Mouse (Mus musculus): ENCODE measurements around the gene Rin3. TPM values are rescaled to one million over a fixed set of nuclear protein-coding genes. Genes with fewer than 3 reads are reported as not detected.

Rin3 gene
- polyA plus RNA-seq, 1 experiment from 2014 or later: 3.5 TPM

DNA sequence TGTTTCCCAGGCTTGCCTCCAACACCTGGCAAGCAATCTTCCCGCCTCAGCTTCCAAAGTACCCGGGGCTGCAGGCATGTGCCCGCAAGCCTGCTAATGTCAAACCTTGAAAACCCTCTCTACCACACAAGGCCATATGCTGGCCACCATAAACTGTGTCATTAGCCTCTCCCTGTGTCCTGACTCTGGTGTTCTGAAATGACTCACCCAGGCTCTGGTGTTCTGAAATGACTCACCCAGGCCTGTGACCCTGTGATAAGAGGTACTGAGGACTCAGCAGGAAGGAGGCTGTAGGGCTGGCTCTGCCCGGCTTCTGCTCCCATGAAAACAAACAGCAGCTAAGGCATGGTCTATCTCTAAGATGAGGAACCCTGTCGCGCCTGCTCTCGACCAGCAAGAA, 143.4 kb downstream of the Rin3 start:
- no peaks in the 10 kb centered on the region for H3K9me3 ChIP-seq (ENCODE audit: control insufficient read depth, low read length)
- no peaks in the 10 kb centered on the region for H3K4me1 ChIP-seq (ENCODE audit: control insufficient read depth, insufficient read depth, low read length)
- no peak for ATAC-seq (ENCODE audit: low FRiP score, low TSS enrichment)
- H3K4me3 ChIP-seq (replicated peaks; ENCODE audit: low read depth, low read length): no peak overlapping the region
- no peak for DNase-seq
- H3K4me2 ChIP-seq (ENCODE audit: low read length): no peak overlapping the region
- H3K27ac ChIP-seq (replicated peaks; ENCODE audit: low read depth, low read length): no peak overlapping the region
- H3K27me3 ChIP-seq (ENCODE audit: control insufficient read depth, insufficient read depth, low read length): no peaks in the 10 kb centered on the region
- WGBS: 95% methylated on average over 7 of the region's 7 CpGs
- H3K36me3 ChIP-seq (ENCODE audit: control insufficient read depth, insufficient read depth, low read length): peaks cover 7% of the 10 kb centered on the region; the same call in 1 of the 2 replicates
- no peak overlapping the region for H3K9ac ChIP-seq (replicated peaks; ENCODE audit: low read length)

DNA sequence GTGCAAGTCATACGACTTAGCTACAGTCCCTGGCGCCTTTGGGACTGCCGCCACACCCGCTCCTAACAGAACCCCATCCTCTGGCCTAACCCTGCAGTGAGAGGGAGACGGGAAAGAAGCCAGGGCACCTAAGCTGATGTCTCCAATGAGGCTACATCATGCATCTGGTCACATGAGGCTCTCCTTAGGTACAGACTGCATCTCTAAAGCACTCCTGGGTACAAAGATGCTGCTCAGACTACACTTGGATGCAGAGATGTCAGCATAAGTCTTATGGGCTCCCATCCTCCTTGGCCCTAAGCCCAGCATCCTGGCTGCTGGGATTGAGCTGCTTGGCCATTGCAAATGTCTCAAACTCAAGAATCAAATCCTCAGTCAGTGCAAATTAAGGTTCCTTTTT, 146.8 kb downstream of the Rin3 start:
- no peaks in the 10 kb centered on the region for H3K36me3 ChIP-seq (ENCODE audit: control insufficient read depth, insufficient read depth, low read length)
- H3K4me3 ChIP-seq (replicated peaks; ENCODE audit: low read depth, low read length): no peak overlapping the region
- H3K9ac ChIP-seq (replicated peaks; ENCODE audit: low read length): no peak overlapping the region
- H3K4me2 ChIP-seq (ENCODE audit: low read length): no peak overlapping the region
- H3K4me1 ChIP-seq (ENCODE audit: control insufficient read depth, insufficient read depth, low read length): no peaks in the 10 kb centered on the region
- H3K27me3 ChIP-seq (ENCODE audit: control insufficient read depth, insufficient read depth, low read length): no peaks in the 10 kb centered on the region
- H3K9me3 ChIP-seq (ENCODE audit: control insufficient read depth, low read length): no peaks in the 10 kb centered on the region
- ATAC-seq (ENCODE audit: low FRiP score, low TSS enrichment) (no peak), DNase-seq (no peak)
- H3K27ac ChIP-seq (replicated peaks; ENCODE audit: low read depth, low read length): no peak overlapping the region
- 95% methylated on average over 5 of the region's 5 CpGs for WGBS

DNA sequence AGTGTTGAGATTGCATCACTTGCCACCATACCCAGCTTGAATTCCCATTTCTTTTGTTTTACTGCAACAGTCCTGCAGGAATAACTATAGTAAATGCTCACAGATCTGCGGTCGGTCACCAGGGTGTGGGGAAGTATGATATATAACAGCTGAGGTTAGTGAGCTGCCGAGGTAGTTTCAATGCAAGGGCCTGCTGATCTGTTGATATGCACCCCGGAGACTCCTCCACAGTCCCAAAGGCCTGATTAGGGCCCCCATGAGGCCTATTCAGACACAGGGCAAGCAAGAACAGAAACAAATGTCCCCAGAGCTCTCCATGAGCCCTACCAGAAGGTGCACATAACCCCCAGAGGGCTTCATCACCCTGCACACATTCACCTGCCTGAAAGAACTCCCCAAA, 147.4 kb downstream of the Rin3 start:
- H3K9me3 ChIP-seq (ENCODE audit: control insufficient read depth, low read length): no peaks in the 10 kb centered on the region
- 90% methylated on average over 4 of the region's 4 CpGs for WGBS
- H3K9ac ChIP-seq (replicated peaks; ENCODE audit: low read length): no peak overlapping the region
- ATAC-seq (ENCODE audit: low FRiP score, low TSS enrichment): no peak
- DNase-seq: no peak
- no peak overlapping the region for H3K4me2 ChIP-seq (ENCODE audit: low read length)
- H3K36me3 ChIP-seq (ENCODE audit: control insufficient read depth, insufficient read depth, low read length): no peaks in the 10 kb centered on the region
- H3K27me3 ChIP-seq (ENCODE audit: control insufficient read depth, insufficient read depth, low read length): no peaks in the 10 kb centered on the region
- H3K4me3 ChIP-seq (replicated peaks; ENCODE audit: low read depth, low read length): no peak overlapping the region
- no peaks in the 10 kb centered on the region for H3K4me1 ChIP-seq (ENCODE audit: control insufficient read depth, insufficient read depth, low read length)
- H3K27ac ChIP-seq (replicated peaks; ENCODE audit: low read depth, low read length): no peak overlapping the region

DNA sequence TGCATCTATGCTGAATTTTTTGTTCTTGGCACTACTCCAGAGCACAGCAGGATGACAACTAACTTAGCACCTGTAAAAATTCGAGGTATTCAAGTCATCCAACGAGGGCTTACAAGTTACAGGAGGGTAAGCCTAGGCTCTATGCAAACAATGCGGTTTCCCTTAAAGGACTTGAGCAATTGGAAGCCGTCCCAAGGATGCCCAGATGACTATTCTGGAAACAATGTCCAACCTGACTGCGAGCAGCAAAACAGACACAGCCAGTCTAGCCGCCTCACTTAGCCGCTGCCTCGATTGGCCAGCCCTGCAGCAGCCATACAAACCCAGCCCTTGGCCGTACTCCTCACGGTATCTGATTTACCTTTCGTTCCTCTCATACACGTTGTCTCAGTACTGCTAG, 149.4 kb downstream of the Rin3 start:
- Histone ChIP-seq H3K4me3 (replicated peaks; ENCODE audit: low read depth, low read length) (no peak overlapping the region), H3K9me3 (ENCODE audit: control insufficient read depth, low read length) (no peaks in the 10 kb centered on the region), H3K4me2 (ENCODE audit: low read length) (no peak overlapping the region), H3K9ac (replicated peaks; ENCODE audit: low read length) (no peak overlapping the region), H3K36me3 (ENCODE audit: control insufficient read depth, insufficient read depth, low read length) (no peaks in the 10 kb centered on the region), H3K27ac (replicated peaks; ENCODE audit: low read depth, low read length) (no peak overlapping the region), H3K4me1 (ENCODE audit: control insufficient read depth, insufficient read depth, low read length) (no peaks in the 10 kb centered on the region), H3K27me3 (ENCODE audit: control insufficient read depth, insufficient read depth, low read length) (no peaks in the 10 kb centered on the region)
- no peak for ATAC-seq (ENCODE audit: low FRiP score, low TSS enrichment)
- DNase-seq: no peak
- 88% methylated on average over 12 of the region's 12 CpGs for WGBS

DNA sequence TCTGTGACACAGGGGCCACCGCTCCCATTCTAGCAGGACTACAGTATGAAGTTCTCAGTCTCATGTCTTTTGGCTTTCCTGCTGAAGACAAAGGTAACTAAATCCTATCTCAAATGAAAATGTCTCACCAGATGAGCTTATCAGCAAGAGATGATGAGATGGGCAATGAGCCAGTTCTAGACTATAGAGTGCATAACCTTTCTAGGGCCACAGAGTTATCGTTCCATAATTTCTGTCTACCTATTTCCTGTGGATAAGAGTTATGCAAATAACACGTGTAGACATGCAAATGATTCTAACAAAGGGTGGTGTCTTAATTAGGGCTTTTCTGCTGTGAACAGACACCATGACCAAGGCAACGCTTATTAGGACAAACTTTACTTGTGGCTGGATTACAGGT, 151.3 kb downstream of the Rin3 start:
- 90% methylated on average over 4 of the region's 4 CpGs for WGBS
- H3K4me2 ChIP-seq (ENCODE audit: low read length): no peak overlapping the region
- no peaks in the 10 kb centered on the region for H3K36me3 ChIP-seq (ENCODE audit: control insufficient read depth, insufficient read depth, low read length)
- no peak overlapping the region for H3K9ac ChIP-seq (replicated peaks; ENCODE audit: low read length)
- no peaks in the 10 kb centered on the region for H3K9me3 ChIP-seq (ENCODE audit: control insufficient read depth, low read length)
- peaks cover 14% of the 10 kb centered on the region for H3K4me1 ChIP-seq (ENCODE audit: control insufficient read depth, insufficient read depth, low read length)
- DNase-seq: no peak
- ATAC-seq (ENCODE audit: low FRiP score, low TSS enrichment): no peak
- H3K27ac ChIP-seq (replicated peaks; ENCODE audit: low read depth, low read length): no peak overlapping the region
- H3K4me3 ChIP-seq (replicated peaks; ENCODE audit: low read depth, low read length): no peak overlapping the region
- no peaks in the 10 kb centered on the region for H3K27me3 ChIP-seq (ENCODE audit: control insufficient read depth, insufficient read depth, low read length)

DNA sequence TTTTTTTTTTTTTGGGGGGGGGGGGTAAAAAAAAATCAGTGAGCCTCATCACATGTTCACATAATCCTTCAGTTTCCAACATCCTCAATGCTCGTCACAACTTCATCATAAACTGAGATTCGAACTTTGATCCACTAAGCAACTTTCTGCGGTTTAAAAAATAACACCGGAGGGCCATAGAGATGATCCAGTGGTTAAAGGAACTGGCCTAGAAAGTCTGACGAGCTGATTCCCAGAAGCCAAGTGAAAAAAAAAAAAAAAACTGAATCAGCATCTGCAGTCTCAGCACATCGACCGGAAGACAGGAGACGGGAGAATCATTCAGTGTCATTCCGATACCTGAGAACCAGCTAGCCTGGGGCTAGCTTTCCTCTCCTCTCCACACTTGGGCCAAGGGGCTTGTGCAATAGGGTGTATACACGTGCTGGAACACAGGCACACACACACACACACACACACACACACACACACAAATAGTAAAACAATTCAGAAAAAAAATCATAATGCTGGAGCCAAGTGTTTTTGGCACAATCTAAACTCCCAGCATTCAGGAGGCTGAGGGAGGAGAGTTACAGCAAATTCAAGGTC, 154.2 kb downstream of the Rin3 start:
- H3K4me2 ChIP-seq (ENCODE audit: low read length): no peak overlapping the region
- H3K4me1 ChIP-seq (ENCODE audit: control insufficient read depth, insufficient read depth, low read length): peaks cover 15% of the 10 kb centered on the region
- H3K9me3 ChIP-seq (ENCODE audit: control insufficient read depth, low read length): no peaks in the 10 kb centered on the region
- 81% methylated on average over 10 of the region's 10 CpGs for WGBS
- DNase-seq (no peak), ATAC-seq (ENCODE audit: low FRiP score, low TSS enrichment) (no peak)
- no peak overlapping the region for H3K4me3 ChIP-seq (replicated peaks; ENCODE audit: low read depth, low read length)
- no peak overlapping the region for H3K27ac ChIP-seq (replicated peaks; ENCODE audit: low read depth, low read length)
- no peaks in the 10 kb centered on the region for H3K27me3 ChIP-seq (ENCODE audit: control insufficient read depth, insufficient read depth, low read length)
- no peaks in the 10 kb centered on the region for H3K36me3 ChIP-seq (ENCODE audit: control insufficient read depth, insufficient read depth, low read length)
- H3K9ac ChIP-seq (replicated peaks; ENCODE audit: low read length): no peak overlapping the region

DNA sequence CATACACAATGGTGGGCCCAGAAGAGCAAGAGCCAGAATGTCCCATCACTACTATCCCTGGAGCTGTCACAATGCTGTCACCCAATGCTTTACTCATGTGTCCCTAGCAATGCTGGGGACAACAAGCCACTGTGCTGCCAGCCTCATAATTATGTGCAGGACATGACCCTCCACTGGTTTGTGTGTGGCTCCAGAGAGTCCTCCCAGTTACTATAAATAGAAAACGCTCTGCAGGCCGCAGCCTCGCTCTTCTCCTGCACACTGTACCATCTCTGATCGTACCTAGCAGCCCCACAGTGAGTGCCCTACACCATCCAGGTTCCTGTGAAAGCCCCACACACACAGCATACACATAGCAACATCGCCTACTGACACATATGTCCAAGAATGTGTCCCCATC, 155.1 kb downstream of the Rin3 start:
- Histone ChIP-seq H3K4me1 (ENCODE audit: control insufficient read depth, insufficient read depth, low read length) (peaks cover 15% of the 10 kb centered on the region), H3K9me3 (ENCODE audit: control insufficient read depth, low read length) (no peaks in the 10 kb centered on the region), H3K36me3 (ENCODE audit: control insufficient read depth, insufficient read depth, low read length) (no peaks in the 10 kb centered on the region), H3K9ac (replicated peaks; ENCODE audit: low read length) (no peak overlapping the region), H3K27ac (replicated peaks; ENCODE audit: low read depth, low read length) (no peak overlapping the region), H3K4me3 (replicated peaks; ENCODE audit: low read depth, low read length) (no peak overlapping the region), H3K4me2 (ENCODE audit: low read length) (peak overlapping the region; percentile 72), H3K27me3 (ENCODE audit: control insufficient read depth, insufficient read depth, low read length) (no peaks in the 10 kb centered on the region)
- DNase-seq: no peak
- ATAC-seq (ENCODE audit: low FRiP score, low TSS enrichment): no peak
- 91% methylated on average over 5 of the region's 5 CpGs for WGBS

DNA sequence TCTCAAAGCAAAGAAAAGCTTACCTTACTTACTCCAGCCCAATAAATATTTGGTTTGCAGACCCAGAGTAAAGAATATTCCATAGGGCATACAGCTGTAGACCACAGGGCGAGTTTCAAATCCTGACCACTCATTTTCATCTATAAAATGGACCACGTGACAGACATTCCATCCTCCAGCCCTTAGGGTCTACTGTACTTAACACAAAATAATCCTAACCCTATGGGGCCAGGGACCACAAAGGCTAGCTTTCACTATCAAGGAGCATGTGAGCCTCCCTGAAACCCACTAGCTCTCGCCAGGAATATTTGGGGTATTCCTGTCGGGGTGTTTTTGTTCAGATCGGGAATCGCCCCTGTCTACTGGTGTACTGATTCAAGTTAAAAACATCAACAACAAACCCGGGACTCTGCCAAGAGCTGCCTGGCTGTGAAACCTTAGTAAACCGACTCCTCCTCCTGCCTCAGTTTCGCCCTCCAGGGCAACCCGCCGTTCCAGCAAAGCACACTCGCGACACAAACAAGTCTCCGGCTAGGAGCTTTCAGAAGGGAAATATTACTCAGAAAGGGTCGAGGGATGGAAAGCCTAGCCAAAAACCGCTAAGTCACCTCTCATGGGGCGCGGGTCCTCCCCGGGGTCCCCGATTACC, 156.3 kb downstream of the Rin3 start:
- H3K27ac ChIP-seq (replicated peaks; ENCODE audit: low read depth, low read length): peak overlapping the region; percentile 46
- no peaks in the 10 kb centered on the region for H3K27me3 ChIP-seq (ENCODE audit: control insufficient read depth, insufficient read depth, low read length)
- WGBS: 4% methylated on average over 20 of the region's 20 CpGs
- peaks cover 15% of the 10 kb centered on the region for H3K4me1 ChIP-seq (ENCODE audit: control insufficient read depth, insufficient read depth, low read length)
- H3K9ac ChIP-seq (replicated peaks; ENCODE audit: low read length): peak overlapping the region; percentile 59
- DNase-seq: no peak
- H3K9me3 ChIP-seq (ENCODE audit: control insufficient read depth, low read length): no peaks in the 10 kb centered on the region
- H3K4me3 ChIP-seq (replicated peaks; ENCODE audit: low read depth, low read length): peak overlapping the region; percentile 47
- peak overlapping the region; percentile 72 for H3K4me2 ChIP-seq (ENCODE audit: low read length)
- ATAC-seq (ENCODE audit: low FRiP score, low TSS enrichment): peak; percentile 55
- H3K36me3 ChIP-seq (ENCODE audit: control insufficient read depth, insufficient read depth, low read length): no peaks in the 10 kb centered on the region

DNA sequence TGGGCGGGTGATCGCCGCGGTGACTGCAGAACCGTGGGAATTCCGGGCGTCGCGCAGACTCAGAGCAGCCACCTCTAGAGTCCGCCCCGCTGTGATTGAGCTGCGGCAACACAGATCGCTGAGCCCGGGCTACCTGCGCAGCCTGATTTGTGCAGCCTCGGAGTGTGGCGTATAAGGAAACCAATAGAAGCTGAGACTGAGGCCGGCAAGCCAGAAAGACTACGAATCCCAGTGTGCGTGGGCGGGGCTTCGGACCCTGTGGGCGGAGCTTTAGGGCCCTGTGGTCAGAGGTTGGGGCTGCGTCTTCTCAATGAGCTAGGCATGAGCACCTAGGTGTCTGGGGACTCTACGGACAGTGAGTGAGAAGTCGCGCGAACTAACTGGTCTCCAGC, 156.8 kb downstream of the Rin3 start, which contains the start of gene Lgmn:
Gene Lgmn (minus strand): TSS at position 182 of the 392 bp plus-strand sequence.
- under 1% methylated on average over 28 of the region's 28 CpGs for WGBS
- ATAC-seq (ENCODE audit: low FRiP score, low TSS enrichment): peak; percentile 100
- H3K4me2 ChIP-seq (ENCODE audit: low read length): peak within 1 kb of the TSS; percentile 72

More for the DNA sequence above, 156.8 kb downstream of the Rin3 start, which contains the start of gene Lgmn:
- peak within 1 kb of the TSS; percentile 59 for H3K9ac ChIP-seq (replicated peaks; ENCODE audit: low read length)
- DNase-seq: peak; percentile 99
- peak within 1 kb of the TSS; percentile 47 for H3K4me3 ChIP-seq (replicated peaks; ENCODE audit: low read depth, low read length)
- H3K4me1 ChIP-seq (ENCODE audit: control insufficient read depth, insufficient read depth, low read length): peaks cover 15% of the 10 kb centered on the region
- no peaks in the 10 kb centered on the region for H3K27me3 ChIP-seq (ENCODE audit: control insufficient read depth, insufficient read depth, low read length)
- no peaks in the 10 kb centered on the region for H3K36me3 ChIP-seq (ENCODE audit: control insufficient read depth, insufficient read depth, low read length)
- no peaks in the 10 kb centered on the region for H3K9me3 ChIP-seq (ENCODE audit: control insufficient read depth, low read length)
- H3K27ac ChIP-seq (replicated peaks; ENCODE audit: low read depth, low read length): peak within 1 kb of the TSS; percentile 46
